Mouse (Mus musculus) cerebral cortex, adult 2 months (tissue): Measurements from ENCODE around the gene Sorcs2.

Source experiments
- WGBS: fragments of 180-500 bp; shearing (Covaris S2); methylation state at CpG from one replicate; pipeline ENCODE4 v1.1.7; 2018; 5-methylcytosine and 5-hydroxymethylcytosine counted together

Gene Sorcs2

GRCm38 (mm10) chr5:36301166-36301565, 96.8 kb downstream of the Sorcs2 start:
- WGBS, result 61% methylated on average over 4 of the region's 4 CpGs

- WGBS, result 77% methylated on average over 4 of the region's 4 CpGs
Measured at GRCm38 (mm10) chr5:36298049-36298448, 99.9 kb downstream of the Sorcs2 start.

GRCm38 (mm10) chr5:36297246-36297645, 100.7 kb downstream of the Sorcs2 start:
- 85% methylated on average over 4 of the region's 4 CpGs for WGBS

GRCm38 (mm10) chr5:36293109-36293900, 104.6 kb downstream of the Sorcs2 start:
- 83% methylated on average over 11 of the region's 11 CpGs for WGBS

- 75% methylated on average over 9 of the region's 9 CpGs for WGBS
Measured at GRCm38 (mm10) chr5:36292321-36292720, 105.6 kb downstream of the Sorcs2 start.

- whole genome bisulfite sequencing, result 72% methylated on average over 5 of the region's 5 CpGs
Measured at GRCm38 (mm10) chr5:36291191-36291590, 106.7 kb downstream of the Sorcs2 start.

GRCm38 (mm10) chr5:36285405-36285804, 112.5 kb downstream of the Sorcs2 start:
- WGBS, result 21% methylated on average over 10 of the region's 10 CpGs

- 84% methylated on average over 12 of the region's 12 CpGs for WGBS
Measured at GRCm38 (mm10) chr5:36279896-36280295, 118.0 kb downstream of the Sorcs2 start.

GRCm38 (mm10) chr5:36274684-36275394, 123.1 kb downstream of the Sorcs2 start:
- 81% methylated on average over 6 of the region's 6 CpGs for WGBS

- WGBS, result 95% methylated on average over 3 of the region's 3 CpGs
Measured at GRCm38 (mm10) chr5:36267194-36267769, 130.7 kb downstream of the Sorcs2 start.

GRCm38 (mm10) chr5:36260862-36261261, 137.1 kb downstream of the Sorcs2 start:
- WGBS, result 14% methylated on average over 12 of the region's 12 CpGs

GRCm38 (mm10) chr5:36259691-36260124, 138.2 kb downstream of the Sorcs2 start:
- WGBS, result 64% methylated on average over 6 of the region's 6 CpGs

- 65% methylated on average over 12 of the region's 12 CpGs for WGBS
Measured at GRCm38 (mm10) chr5:36258387-36259181, 139.4 kb downstream of the Sorcs2 start.

- 94% methylated on average over 5 of the region's 5 CpGs for WGBS
Measured at GRCm38 (mm10) chr5:36257008-36257407, 140.9 kb downstream of the Sorcs2 start.

- WGBS, result 80% methylated on average over 18 of the region's 18 CpGs
Measured at GRCm38 (mm10) chr5:36254642-36255516, 143.1 kb downstream of the Sorcs2 start.

- 66% methylated on average over 17 of the region's 17 CpGs for WGBS
Measured at GRCm38 (mm10) chr5:36252746-36253504, 145.0 kb downstream of the Sorcs2 start.

GRCm38 (mm10) chr5:36248022-36248421, 149.9 kb downstream of the Sorcs2 start:
- 92% methylated on average over 3 of the region's 3 CpGs for WGBS

GRCm38 (mm10) chr5:36237526-36237925, 160.4 kb downstream of the Sorcs2 start:
- 93% methylated on average over 9 of the region's 10 CpGs for WGBS

- 87% methylated on average over 9 of the region's 9 CpGs for WGBS
Measured at GRCm38 (mm10) chr5:36230301-36230780, 167.6 kb downstream of the Sorcs2 start.
